Mouse (Mus musculus) spleen, postnatal 14 days (tissue): Measurements from ENCODE around the gene Gfral.

ENCODE experiments used
- DNase-seq, 2 experiments: peaks; one replicate each; pipeline ENCODE4 v3.0.0; 2021 to 2022; ENCODE audit warnings: low spot score in 2 of 2

Gene Gfral

DNA sequence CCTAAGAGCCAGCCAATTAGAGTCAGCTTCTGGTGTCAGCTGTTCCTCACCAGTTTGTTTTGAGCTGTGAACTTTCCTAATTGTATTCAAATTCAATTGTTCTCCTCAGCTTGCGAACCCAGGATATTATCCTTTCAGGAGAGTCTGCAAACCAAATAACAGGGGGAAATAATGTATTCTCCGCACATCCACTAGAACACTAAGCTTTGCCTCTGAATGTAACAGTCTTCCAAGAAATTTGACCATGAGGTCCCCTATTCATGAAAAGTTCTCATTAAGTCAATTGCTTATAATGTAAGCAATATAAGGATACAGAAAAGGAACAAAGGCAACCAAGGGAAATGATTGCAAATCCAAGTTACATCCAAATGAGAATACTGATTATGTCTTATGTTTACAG lies at the start of gene Gfral:
TSS of gene Gfral (minus strand) at position 101 of the 400 bp plus-strand sequence.
- DNase-seq: no peak

DNA sequence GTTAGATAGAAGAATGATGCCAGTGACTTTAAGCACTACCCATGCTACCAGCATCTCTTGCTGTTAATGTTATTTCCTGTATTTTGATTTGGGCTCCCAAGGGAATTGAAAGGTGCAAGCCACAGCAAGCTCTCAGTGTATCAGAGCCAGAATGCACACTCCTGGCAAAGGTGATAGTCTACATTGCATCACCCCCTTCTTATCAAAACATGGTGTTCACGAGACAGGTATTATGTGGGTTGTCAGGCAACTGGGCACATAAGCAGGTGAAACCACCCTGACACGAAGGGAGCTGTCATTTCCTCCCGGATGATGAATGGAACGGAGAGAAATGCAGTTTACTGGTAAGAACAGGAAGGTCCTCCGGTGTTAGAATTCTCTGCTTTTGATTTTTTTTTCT lies 44.3 kb upstream of the Gfral start:
- no peak for DNase-seq

DNA sequence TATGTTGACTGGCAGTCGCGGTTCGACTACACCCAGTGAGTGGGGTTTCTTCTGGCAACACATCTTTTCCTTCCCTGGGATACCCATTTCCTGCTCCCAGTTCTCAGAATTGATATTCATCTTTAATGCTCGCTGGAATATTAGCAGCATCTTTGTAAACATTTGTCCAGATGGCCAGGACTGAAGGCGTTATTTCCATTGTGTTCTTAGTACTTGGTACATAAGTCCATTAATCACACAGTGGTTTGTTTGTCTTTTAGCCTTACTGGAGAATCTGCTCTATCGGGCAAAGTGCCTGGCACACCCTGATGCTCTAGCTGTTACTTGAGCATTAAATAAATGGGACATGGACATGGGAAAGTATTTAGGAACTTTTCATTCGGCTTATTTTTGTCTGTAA lies 39.1 kb upstream of the Gfral start:
- no peak for DNase-seq

DNA sequence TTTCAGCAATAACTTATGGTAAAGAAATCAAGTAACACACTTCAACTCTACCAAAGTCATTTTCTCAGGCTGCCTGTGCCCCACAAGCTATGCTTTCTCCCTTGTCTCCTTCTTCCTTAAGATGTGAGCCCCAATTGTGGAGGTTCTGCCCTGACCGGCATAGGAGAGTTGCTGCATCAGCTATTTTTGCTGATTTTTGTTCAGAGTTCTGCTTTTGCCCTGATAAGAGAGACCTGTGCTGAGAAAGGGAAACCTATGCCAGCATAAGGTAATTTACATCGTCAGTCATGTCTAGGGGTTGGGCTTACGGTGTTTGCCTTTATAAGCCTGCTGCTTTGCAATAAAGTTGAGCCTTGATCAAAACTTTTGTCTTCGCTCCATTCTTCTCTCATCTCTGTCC lies 38.7 kb upstream of the Gfral start:
- no peak for DNase-seq

DNA sequence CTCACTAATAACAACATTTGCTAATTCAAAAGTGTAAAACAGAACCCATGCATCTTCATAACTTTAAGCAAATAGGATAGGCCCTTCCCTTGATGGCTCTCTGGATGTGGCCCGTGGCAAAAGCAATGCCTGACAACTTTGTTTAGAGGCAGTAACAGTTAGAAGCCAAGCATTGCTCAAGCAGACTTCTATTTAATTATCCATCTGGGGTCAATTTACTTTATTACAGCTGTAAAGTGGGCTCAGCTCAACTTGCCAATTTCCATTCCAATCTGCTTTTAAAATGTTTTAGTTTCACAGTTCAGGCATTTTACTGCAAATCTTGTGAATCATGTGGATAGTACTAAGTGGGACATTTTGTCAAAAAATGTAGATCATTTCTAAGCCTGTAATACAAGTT lies 28.9 kb upstream of the Gfral start:
- DNase-seq: no peak

DNA sequence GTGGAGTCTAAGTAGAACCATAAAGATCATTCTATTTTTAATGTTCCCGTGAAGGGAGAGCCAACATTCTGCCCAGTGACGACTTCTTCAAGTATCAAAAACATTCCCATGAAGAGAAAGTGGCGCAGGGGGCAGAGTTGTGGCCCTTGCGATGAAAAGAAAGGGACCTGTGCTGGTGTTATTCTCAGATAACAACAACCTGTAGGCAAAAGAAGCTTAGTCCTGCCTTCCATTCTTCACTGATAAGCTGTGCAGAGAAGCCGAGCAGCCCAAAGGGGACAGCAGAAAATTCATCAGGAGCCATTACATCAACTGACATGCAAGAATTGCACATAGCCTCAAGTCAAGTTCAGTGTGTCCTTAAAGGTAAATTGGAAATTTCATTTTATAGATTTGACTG lies 24.5 kb upstream of the Gfral start:
- no peak for DNase-seq

DNA sequence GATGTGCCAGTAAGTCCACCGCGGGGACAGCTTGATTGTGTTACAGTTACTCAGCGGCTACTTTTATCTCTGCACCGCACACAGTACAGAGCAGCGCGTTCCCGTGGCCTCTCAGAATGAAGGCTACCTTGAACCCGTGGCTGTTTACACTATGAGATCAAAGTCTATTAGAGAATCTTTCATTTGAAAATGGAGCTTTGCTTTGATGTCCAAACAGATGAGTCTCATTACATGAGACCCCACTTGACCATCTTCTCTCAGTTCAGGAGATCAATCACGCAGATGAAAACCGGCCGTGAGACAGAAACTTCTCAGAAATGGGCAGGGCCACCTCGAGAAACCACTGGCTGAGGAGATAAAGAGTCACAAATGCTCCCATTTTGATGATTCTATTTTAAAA lies 23.8 kb upstream of the Gfral start:
- DNase-seq: no peak

DNA sequence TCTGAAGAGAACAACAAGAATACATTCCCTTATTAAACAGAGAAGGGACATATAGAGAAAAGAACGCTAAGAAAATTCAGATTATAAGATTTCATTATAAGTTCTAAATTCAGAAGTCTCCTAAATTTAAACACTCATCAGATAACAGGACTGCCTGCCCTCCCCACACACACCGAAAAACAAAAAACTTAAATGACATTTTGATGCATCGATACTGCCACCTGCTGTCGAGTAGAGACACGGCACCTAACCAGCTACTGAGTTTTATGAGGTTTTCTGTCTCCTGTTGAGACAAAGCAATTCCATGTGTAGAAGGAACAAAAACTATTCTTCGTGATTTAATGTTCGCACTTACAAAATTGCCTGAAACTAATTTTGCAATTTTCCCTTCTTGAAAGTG lies 23.2 kb upstream of the Gfral start:
- DNase-seq: peak in 1 of 2 experiments; percentile 28

DNA sequence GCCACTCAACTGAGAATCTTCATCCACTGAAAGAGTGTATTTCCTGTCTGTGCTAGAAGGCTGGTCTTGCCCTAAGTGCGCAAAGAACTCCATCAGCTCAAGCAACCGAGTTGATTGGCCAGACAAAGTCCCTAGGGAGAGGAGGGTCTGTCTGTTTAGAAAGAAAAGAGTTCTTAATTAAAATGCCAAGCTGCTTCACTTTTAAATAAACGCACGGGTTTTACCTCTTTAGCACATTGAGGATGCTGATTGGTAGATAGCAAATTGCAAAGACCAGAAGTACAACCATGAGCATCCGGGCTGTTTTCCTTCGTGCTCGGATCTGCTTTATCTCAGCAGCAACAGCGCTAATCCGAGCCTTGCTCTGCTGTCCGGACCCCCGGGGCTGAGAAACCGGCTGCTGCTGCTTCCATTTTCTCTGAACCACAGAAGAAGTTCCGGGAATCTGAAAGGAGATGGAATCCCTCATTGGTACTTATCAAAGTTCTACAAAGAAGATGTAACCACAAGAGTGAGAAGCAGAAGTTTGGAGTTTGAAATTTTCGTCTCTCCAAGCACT lies 22.6 kb upstream of the Gfral start:
- no peak for DNase-seq

DNA sequence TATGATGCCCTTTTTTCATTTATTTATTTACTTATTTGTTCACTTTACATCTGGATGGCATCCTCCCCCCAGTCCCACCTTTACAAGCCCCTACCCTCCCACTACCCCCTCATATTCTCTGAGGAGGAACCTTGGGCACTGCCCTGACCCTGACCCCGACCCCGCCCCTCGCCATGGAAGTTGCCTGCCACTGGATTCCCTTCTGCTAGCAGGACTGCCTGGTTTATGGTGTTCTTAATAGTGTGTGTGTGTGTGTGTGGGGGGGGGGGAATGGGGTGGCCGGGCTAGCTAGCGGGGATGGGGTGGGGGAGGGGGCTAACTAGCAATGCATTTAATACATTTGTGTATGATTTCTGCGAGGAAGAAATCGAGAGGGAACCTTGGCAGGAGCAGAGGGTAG lies 21.4 kb upstream of the Gfral start:
- no peak for DNase-seq

DNA sequence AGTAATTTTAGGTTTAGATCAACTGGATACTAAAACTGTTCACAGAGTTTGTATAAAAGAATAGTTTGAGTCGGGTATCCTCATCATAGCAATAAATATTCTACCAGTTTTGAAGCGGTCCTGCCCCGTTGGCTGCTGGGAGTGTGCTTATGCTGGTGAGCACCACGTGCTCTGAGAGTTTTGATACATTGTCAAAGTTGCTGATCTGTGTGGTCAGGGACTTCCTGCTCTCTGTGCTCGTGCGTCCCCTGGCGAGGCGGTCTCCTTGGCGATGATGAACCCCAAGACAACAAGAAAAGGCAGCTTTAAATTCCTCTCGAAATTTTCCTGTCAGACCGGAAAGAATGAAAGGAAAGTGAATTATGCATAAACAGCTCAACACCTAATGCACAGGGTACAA lies 16.9 kb upstream of the Gfral start:
- DNase-seq: no peak

DNA sequence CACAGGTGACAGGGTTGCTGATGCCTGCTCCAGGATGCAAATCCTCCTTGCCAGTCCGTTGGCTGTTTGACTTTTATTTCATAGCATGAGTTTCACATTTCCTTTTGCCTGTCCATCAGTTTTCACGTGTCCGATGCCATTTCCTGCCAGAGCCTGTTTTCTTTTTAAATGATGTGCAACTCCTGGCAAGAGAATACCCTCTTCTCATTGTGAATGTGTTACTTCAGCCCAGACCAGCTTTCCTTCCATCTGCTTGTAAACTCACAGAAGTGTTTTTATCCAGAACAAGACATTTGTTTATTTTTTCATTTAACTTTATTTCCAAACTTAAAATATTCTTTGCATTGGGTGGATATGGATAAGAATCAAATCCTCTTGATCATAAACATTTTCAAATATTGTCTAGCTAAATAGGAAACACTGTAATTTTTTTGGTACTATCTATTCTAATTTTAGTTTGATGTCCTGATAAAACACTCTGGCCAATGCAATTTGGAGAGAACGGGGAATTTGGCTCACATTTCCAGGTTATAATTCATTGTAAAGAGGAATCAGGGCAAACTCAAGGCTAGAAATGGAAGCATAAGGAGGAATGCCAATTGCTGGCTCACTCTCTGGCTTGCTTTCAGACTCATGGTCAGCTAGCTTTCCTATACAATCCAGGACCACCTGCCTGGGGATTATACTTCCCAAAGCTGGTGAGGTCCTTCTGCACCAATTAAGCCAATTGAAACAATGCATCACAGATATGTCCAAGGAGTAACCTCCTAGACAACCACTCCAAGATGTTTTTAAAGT lies 3.9 kb upstream of the Gfral start:
- no peak for DNase-seq

DNA sequence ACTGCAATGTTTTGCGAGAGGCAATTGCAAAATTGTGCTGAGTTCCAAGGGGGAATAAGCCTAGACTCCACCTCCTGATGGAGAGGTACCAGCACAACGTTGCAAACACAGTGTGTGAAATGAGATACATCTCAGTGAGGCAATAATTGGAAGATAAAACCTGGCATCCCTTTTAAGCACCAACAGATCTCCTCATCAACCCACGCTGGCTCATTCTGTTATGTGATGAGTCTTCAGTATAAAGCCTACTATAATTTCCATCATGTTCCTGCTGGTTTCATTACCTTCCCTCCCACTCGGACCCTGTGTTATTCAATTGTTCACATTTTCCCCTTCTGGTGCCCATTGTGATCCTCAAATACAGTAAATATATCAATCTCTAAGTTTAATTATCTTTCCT lies 1.2 kb upstream of the Gfral start:
- DNase-seq: no peak

DNA sequence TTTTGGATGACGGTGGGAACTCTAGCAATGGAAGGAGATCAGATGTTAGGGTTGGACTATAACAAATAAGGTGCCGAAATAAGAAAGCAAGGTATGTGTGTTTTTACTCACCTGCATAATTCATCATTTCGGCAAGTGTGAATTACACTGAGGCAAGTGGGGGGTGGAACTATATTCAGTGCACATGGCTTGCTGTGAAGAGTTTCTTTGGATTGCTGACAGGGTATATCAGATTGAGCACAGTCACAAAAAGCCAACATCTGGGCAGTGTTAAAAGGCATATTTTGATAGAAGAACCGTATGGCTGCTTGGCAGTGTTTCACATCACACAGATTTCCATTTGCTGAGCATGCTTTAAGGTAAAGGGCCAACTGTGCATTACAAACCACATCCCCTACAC lies 16.5 kb downstream of the Gfral start:
- no peak for DNase-seq

DNA sequence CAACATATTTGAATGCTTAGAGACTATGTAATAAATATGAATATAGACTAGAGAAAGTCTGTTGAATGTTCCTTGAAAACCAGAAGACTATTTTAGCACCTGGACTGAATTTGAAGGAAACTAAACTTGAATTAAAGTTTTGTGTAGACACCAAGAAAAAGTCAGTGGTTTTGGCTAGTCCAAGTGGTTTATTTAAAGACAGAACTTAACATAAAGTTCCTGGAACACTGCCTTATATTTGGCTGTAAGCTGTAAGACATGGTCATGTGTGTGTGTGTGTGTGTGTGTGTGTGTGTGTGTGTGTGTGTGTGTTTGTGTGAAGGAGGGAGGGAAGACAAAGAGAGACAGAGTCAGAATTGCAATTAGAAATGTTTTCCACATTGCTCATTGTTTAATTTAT lies 34.2 kb downstream of the Gfral start:
- DNase-seq: no peak

DNA sequence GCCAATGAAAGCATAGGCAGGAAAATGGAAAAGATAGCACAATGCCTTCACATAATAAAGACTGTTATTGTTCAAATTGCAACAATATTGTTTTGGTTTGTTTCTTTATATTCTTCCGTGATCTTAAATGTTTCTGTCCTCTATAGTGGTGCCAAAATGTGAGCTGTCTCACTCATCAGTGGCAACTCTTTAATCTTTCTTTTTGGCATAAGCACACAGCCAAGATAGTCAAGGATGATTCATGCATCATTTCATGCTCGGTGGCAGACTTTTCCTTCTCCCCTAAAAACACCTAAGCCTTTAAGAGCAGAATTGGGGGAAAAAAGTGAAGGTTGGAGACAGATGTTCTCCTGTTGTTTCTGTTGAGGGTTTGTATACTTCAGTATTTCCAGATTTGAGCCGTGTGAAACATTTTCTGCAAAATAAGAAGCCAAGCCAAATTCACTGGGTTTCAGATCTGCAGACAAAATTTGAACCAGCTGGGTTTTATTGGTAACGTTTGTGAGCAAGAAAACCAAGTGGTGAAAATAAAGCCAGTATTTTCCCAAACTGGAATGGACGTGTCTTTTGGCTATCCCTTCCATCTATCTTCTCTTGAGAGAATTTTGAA lies 40.7 kb downstream of the Gfral start:
- no peak for DNase-seq

DNA sequence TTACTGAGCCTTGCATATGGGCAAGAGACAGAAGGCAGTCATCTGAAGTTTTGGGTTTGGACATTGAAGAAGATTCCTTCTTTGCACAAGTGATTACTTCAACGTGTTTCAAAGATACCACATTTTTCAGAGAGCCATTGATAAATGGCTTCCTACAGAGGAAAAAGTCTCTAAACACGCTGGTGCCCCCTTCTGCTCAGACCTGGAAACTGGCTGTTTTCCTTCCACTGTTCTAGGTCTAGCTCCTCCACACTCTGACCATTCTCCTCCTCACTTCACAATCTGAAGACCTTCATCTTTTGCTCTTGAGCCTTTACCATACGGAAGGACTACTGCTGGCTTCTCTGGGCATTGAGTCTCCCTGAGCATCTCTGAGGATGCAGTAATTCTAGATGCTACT lies 45.1 kb downstream of the Gfral start:
- no peak for DNase-seq

DNA sequence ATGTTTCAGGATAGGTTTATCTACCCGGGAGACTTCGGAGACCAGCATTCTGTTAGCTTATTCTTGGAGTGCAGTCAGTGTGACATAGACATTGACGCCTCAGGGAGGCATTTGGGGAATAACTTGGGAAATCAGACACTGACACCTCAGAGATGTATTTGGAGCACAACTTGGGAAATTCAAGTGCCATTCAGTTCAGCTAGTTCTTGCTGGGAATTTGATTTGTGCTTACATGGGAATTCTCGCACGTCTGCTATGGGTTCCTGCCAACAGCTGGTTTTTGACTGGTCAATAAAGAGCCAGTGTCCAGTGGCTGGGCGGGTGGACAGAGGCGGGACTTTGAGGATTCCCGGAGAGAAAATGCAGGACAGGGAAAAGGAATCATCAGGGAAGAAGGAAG lies 51.0 kb downstream of the Gfral start:
- no peak for DNase-seq

DNA sequence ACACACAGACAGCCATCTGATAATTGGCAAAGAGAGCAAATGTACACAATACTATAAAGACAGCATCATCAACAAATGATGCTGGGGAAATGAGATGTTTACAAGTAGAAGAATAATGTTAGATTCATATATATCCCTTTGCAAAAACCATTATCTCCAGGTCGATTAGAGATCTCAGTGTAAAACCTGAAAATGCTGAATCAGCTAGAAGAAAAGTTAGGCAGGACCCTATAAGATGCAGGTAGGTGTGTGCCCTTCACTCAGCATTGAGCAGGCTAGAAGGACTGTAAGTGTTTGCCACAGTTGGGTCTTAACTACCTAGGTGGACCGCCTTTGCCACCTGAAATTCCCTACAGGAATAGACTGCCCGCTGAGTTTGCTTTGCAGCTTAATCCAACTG lies 67.9 kb downstream of the Gfral start:
- no peak for DNase-seq

DNA sequence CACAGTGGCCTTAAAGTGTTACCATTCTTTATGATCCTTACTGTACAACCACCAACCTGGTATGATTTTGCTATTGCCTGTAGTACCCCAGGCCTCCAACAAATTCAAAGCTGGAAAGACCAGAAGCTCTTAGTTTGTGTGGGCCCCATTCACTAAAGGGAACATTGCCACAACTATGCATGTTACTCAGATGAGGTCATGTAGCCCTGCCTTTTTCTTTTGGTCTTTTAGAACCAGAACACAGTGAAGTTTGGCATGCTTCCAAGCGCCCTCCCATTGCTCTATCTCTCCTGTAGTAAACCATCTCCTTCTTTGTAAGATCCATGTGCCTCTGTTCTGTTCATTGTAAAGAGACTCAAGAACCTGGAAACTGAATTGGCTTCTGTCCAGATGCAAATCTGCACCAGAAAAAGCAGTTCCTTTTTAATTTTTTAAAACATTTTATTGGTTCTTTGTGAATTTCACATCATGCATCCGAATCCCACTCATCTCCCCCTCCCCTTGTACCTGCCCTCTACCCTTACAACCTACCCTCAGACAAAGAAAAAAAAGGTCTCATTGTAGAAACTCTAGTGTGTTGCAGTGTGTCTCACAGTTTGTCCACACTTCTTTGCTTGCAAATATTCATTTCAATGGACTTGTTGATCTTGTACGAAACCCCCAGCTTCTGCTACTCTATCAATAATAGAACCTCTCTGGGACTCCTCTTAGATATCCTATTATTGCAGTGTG lies 74.9 kb downstream of the Gfral start:
- no peak for DNase-seq

DNA sequence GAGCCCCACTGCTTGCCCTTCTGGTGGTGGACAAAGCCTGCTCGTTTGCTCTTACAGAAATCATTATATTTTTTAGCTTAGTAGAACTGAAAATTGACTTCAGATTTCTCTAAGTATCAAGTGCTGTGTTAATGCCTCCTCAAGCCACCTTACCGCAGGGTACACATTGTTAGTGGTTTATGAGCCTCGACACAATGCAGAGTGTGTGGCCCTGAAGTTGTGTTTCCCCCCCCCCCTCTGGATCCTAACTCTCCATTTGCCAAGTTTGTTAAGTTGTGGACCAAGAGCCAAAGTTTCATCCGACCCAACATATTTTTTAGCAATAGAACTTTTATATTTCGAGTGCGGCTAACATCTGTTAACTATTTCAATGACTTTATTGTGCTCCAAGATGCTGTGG lies 79.4 kb downstream of the Gfral start:
- no peak for DNase-seq

DNA sequence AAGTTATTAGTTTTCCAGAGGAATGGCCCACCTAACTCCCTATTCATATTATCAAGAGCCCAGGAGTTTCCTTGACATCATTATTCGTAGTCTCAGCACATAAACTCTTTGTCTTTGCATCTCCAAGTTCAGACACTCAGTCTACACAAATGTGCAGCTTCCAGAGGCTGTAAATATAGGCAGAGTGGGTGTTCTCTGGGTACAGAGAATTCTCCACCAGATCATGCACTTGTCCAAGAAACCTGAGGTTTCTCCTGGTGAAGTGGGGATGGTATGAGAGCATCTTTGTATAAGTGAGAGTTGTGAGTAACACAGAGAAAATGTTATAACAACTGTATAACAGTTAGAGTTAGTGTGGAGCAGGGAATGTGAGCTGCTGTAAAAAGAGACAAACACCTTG lies 84.1 kb downstream of the Gfral start:
- DNase-seq: no peak

DNA sequence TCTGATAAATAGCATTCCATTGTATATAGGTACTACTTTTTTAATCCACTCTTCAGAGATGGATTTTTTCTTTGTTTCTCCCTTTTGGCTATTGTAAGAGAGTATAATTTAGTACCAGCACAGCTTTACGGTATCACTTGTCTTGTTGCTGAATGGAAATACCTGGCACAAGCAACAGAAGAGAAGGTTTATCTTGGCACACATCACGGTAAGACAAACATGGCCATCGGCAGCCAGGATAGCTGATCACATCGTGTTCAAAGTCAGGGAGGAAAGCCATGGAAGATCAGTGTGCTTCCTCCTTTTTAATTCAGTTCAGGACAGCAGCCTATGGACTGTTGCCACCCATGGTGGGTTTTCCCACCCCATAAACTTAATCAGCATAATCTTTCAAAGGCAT lies 89.2 kb downstream of the Gfral start:
- no peak for DNase-seq
